Mouse (Mus musculus): Measurements from ENCODE around the gene Mrpl4.

GRCm38 (mm10) chr9:21032491-21032890 is 30.0 kb downstream of the Mrpl4 start:
- TF ChIP-seq CTCF (IDR thresholded peaks at IDR 0.05; ENCODE audit: low read depth) = no peak
- no peak for TF ChIP-seq EP300 (IDR thresholded peaks at IDR 0.05; ENCODE audit: low read depth)
